Mouse (Mus musculus): ENCODE results near the gene Clec4a4. TPM values are rescaled to one million over a fixed set of nuclear protein-coding genes. Genes with fewer than 3 reads are reported as not detected.
"Not testable (repeated sequence)": the region's sequence is repeated elsewhere in the genome, so short reads cannot be mapped to it uniquely, and the experiment has no call there.

The Clec4a4 gene
- under 1 TPM in 2 of 4 experiments, not detected in 2; 0.40 to 0.46 TPM for total RNA-seq (2022)

DNA sequence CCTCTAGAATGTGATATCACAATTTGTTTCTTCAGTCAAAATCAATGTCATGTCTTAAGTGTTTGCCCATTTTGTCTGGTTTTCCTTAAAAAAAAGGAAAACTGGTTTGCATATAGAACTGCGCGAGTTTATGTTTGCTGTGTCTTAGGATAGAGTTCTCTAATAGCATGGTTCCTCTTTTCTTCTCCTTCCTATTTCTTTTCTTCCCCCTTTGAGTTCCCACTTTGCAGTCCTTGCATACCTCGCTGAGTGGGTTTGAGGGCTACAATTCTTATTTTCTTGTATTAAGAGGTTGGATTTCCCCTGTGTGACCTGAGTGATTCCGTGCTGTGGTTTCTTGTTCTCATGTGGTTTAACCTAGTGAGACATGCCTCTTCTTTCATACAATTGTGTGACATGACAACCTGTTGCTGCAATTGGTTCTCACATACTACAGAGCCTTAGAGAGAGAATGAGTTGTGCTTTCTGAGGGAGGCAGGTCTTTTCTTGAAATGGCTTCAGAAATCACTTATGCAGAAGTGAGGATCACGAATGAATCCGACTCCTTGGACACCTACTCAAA is at the start of gene Clec4a4:
Clec4a4 (plus strand) TSS at position 492 of the 562 bp plus-strand sequence.
- no peak for DNase-seq

DNA sequence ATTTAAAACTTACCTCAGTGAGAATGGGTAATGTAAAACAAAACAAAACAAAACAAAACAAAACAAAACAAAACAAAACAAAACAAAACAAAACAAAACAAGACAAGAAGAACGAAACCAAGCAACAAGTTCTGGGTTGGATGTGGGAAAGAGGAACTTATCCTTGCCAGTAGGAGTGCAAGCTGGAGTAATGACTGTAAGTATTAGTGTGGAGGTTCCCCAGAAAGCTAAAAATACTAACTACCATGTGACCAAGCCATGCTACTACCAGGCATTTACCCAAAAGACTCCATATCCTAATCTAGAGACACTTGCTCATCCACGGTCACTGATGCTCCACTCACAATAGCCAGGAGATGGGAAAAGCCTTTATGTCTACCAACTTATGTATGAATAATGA is 43.4 kb upstream of the Clec4a4 start:
- no peak for DNase-seq

DNA sequence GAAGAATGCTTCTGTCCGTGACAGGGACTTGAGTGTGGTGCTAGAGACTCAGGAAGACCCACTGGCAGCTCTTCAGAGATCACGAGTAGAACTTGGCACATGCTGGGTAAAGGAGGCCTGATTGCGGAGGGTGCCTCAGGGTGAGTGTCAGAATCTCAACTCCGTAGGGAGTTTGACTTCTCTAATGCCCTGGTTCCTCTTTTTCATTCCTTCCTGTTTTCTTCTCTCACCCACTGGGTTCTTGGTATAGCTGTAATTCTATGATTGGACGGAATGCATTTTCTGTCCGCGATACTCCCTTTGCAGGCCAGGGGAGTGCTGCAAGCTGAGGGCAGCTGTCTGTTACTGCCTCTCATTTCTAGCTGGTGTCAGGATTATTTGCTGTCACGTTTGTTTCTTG is 37.8 kb upstream of the Clec4a4 start, which contains the start of gene Clec4a3:
Clec4a3 (plus strand) TSS at position 115 of the 400 bp plus-strand sequence.
- no peak for DNase-seq

DNA sequence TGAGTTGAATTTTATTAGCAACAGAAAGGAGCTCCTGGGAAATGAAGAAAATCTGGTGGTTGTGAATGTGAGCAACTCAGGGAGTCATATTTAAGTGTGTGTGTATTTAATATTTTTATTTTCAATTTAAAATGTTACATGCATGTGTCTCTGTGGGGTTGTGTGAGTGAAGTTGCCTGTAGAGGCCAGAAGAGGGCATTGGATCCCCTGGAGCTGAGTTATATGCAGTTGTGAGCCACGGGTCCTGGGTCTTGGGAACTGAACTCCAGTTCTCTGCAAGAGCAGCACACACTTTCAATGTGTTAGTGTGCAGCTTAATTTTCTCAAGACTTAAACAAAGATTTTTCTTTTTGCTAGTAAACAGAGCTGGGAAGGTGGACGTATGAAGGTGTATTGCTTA is 25.6 kb upstream of the Clec4a4 start:
- DNase-seq: no peak

DNA sequence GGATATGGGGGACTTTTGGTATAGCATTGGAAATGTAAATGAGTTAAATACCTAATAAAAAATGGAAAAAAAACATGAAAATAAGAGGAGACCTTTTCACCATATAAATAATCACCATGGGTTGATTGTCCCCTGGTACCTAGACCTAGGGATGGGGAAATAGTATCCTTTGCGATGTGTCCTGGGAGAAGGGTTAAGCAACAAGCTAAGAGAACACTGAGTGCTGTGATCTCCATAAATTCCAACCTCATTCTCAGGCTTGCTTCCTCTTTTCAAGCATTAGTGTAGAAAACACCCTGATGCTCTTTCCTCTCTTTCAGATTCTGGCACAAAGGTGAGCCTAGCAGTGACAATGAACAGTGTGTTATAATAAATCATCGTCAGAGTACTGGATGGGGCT is 21.1 kb upstream of the Clec4a4 start:
- DNase-seq: no peak

DNA sequence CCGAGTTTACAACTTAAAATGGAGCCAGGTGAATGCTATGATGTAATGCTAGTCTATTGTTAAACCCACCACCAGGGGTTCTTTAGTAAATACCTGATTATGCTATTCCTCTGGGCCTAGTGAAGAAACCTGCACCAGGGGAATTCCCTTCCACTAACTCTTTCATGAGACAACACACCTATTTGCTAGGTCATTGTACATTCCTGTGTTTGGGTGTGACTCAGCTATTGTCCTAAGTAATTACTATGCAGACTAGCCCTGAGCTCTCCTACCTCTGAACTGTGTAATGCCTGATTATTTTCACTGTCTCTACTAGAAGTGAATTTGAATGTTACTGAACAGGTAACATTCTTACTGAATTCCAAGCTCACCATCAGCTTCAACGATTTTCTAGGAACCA is 14.5 kb downstream of the Clec4a4 start:
- not testable (repeated sequence) for DNase-seq

DNA sequence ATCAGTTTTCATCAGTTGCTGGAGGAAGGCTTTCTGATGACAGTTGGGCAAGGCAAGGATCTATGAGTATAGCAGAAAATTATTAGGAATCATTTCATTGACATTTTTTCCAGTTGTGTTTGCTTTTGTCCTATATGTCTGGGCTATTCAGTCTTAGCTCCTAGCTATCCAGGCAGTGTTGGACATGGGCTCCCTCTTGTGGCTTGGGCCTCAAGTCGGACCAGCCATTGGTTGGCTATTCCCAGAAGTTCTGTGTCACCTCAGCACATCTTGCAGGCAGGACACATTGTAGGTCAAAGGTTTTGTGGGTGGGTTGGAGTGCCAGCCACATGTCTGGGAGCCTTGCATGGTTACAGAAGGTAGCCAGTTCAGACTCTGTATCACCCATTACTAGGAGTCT is 15.4 kb downstream of the Clec4a4 start:
- no peak for DNase-seq

DNA sequence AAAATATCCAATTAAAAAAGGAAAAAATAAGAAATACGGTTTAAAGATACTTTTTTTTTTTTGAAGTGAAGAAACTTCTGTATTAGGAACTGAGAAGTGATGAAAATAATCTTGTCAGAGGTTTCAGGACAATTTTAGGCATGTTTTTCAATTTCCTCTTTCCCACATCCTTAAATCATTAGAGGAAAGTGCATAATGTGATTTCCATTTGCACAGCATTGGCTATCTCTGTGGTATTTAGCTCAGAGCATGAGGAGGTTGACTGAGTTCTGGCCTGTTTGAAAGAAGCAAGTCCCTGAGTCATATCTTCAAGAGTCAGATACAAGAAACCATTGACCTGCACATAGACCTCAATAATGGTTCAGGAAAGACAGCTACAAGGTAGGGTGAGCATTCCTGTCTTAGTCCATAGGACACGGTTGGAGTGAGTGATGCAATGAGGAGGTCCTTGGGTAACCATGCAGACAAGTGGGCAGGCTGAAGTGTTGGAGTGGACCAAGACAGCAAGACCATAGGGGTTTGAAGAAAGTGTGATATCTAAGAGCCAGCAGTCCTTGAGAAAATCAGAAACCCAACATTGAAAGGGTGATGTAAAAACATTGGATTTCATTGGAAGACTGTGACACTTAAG is 59.7 kb downstream of the Clec4a4 start, which contains the start of gene Clec4b1:
Clec4b1 (plus strand) TSS at position 221 of the 631 bp plus-strand sequence.
- DNase-seq: no peak

Other genes starting within 250 kb of the Clec4a4 start
- gene Slc2a3, start 188.7 kb upstream of the Clec4a4 start, total RNA-seq (2022): 10 to 100 TPM; 10.3 to 17.0 (median 11.7) TPM
- gene Foxj2, start 170.5 kb upstream of the Clec4a4 start, total RNA-seq (2022): 10 to 100 TPM; 18.6 to 24.8 (median 21.6) TPM
- gene C3ar1, start 134.2 kb upstream of the Clec4a4 start, total RNA-seq (2022): 10 to 100 TPM in 2 of 4 experiments, 1 to 10 TPM in 2; 3.6 to 14.5 (median 8.7) TPM
- 10 to 100 TPM; 56.7 to 65.7 (median 58.1) TPM for gene Necap1, start 115.9 kb upstream of the Clec4a4 start, total RNA-seq (2022)
- gene Clec4a1, start 68.5 kb upstream of the Clec4a4 start, total RNA-seq (2022): 1 to 10 TPM; 1.7 to 3.9 (median 3.3) TPM
- gene Clec4a3, start 37.9 kb upstream of the Clec4a4 start, total RNA-seq (2022): 1 to 10 TPM; 5.1 to 9.0 (median 6.4) TPM
- 1 to 10 TPM in 2 of 4 experiments, under 1 TPM in 2; 0.46 to 2.3 (median 1.2) TPM for gene Clec4b1, start 59.6 kb downstream of the Clec4a4 start, total RNA-seq (2022)
- gene Clec4a2, start 116.1 kb downstream of the Clec4a4 start, total RNA-seq (2022): 1 to 10 TPM; 3.5 to 7.4 (median 5.0) TPM
- under 1 TPM in 3 of 4 experiments, not detected in 1; 0.20 to 0.59 (median 0.49) TPM for gene Clec4b2, start 182.5 kb downstream of the Clec4a4 start, total RNA-seq (2022)
- 1 to 10 TPM in 3 of 4 experiments, not detected in 1; 2.4 to 3.0 (median 2.4) TPM for gene Clec4n, start 239.5 kb downstream of the Clec4a4 start, total RNA-seq (2022)